Mouse (Mus musculus): ENCODE data around the gene Mettl11b. TPM values are rescaled to one million over a fixed set of nuclear protein-coding genes. Genes with fewer than 3 reads are reported as not detected.

Gene Mettl11b
- polyA plus RNA-seq, 1 experiment from 2014 or later, result not detected

DNA sequence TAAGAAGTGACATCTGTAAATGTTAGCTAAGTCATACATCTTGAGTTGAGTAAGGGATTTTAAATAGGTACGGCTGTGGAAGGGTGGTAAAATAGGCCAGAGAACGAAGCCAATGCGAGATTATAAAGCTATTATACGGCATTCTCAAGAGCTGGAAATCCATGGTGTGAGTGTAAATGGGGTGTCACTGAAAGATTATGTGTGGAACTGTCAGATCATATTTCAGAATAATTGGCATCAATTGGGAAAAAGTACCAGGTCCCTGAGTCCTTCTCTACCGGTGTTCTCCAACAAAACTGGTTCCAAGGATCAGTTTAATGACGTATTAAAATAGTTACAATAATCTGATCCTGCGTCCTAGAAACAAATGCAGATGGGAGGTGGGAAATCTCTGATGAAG is 24.5 kb downstream of the Mettl11b start:
- no peaks in the 10 kb centered on the region for H3K27me3 ChIP-seq (ENCODE audit: control insufficient read depth, insufficient read depth, low read length)
- WGBS, result 93% methylated on average over 7 of the region's 7 CpGs

DNA sequence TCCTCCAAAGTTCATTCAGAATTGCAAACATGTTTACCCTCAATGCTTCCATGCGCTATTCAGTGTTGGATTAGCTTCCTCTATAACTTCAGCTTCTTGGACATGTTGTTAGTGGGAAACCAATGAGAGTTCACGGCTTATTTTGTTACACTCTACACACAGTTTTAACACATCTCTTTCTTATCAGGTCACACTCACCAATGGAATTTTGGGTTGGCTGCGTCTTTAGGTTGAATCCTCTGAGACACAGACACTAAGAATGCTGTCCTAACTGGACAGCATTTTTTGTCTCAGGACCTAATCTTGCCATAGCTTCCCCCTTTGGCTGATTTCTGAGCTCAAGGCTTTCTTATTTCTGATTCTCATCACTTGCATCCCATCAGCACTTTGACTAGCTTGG is 25.3 kb downstream of the Mettl11b start:
- WGBS, result 90% methylated on average over 3 of the region's 3 CpGs
- Histone ChIP-seq H3K36me3 (ENCODE audit: control insufficient read depth, insufficient read depth, low read length) (no peaks in the 10 kb centered on the region), H3K4me1 (ENCODE audit: control insufficient read depth, insufficient read depth, low read length) (no peaks in the 10 kb centered on the region), H3K9me3 (ENCODE audit: control insufficient read depth, low read length) (no peaks in the 10 kb centered on the region), H3K27ac (ENCODE audit: low read depth, low read length) (no peak overlapping the region), H3K9ac (ENCODE audit: low read depth, low read length) (no peak overlapping the region), H3K27me3 (ENCODE audit: control insufficient read depth, insufficient read depth, low read length) (no peaks in the 10 kb centered on the region), H3K4me3 (ENCODE audit: low read length) (no peak overlapping the region), H3K4me2 (replicated peaks; ENCODE audit: low read depth, low read length) (no peak overlapping the region)
- ATAC-seq (ENCODE audit: low FRiP score, low TSS enrichment), result no peak

More for the DNA sequence above, 24.5 kb downstream of the Mettl11b start:
- no peak overlapping the region for H3K9ac ChIP-seq (ENCODE audit: low read depth, low read length)
- H3K27ac ChIP-seq (ENCODE audit: low read depth, low read length), result no peak overlapping the region
- H3K9me3 ChIP-seq (ENCODE audit: control insufficient read depth, low read length), result no peaks in the 10 kb centered on the region
- no peak overlapping the region for H3K4me2 ChIP-seq (replicated peaks; ENCODE audit: low read depth, low read length)
- ATAC-seq (ENCODE audit: low FRiP score, low TSS enrichment), result no peak
- H3K36me3 ChIP-seq (ENCODE audit: control insufficient read depth, insufficient read depth, low read length), result no peaks in the 10 kb centered on the region
- no peaks in the 10 kb centered on the region for H3K4me1 ChIP-seq (ENCODE audit: control insufficient read depth, insufficient read depth, low read length)
- no peak overlapping the region for H3K4me3 ChIP-seq (ENCODE audit: low read length)

DNA sequence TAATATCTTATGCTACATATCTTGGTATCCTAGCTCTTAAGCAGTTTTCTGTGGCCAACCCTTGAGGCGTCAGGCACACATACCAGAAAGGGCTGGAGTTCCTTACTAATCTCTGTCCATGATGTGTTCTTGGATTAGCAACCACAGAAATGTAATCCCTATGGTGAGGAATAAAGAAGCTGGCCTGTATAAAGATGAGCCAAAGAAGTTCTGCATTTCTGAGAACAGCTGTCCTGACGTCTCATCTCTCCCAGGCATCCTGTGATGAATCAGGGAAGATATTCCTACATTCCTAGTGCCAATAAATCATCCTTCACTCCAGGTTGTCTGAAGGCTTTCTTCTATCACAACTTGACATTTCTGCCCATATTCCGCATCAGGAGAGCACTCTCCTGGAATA is 33.2 kb downstream of the Mettl11b start:
- H3K9me3 ChIP-seq (ENCODE audit: control insufficient read depth, low read length), result no peaks in the 10 kb centered on the region
- H3K4me2 ChIP-seq (replicated peaks; ENCODE audit: low read depth, low read length), result no peak overlapping the region
- H3K9ac ChIP-seq (ENCODE audit: low read depth, low read length), result no peak overlapping the region
- no peaks in the 10 kb centered on the region for H3K4me1 ChIP-seq (ENCODE audit: control insufficient read depth, insufficient read depth, low read length)
- WGBS, result 91% methylated on average over 3 of the region's 3 CpGs
- no peak for ATAC-seq (ENCODE audit: low FRiP score, low TSS enrichment)
- H3K27me3 ChIP-seq (ENCODE audit: control insufficient read depth, insufficient read depth, low read length), result no peaks in the 10 kb centered on the region
- no peak overlapping the region for H3K27ac ChIP-seq (ENCODE audit: low read depth, low read length)
- H3K36me3 ChIP-seq (ENCODE audit: control insufficient read depth, insufficient read depth, low read length), result no peaks in the 10 kb centered on the region
- no peak overlapping the region for H3K4me3 ChIP-seq (ENCODE audit: low read length)

DNA sequence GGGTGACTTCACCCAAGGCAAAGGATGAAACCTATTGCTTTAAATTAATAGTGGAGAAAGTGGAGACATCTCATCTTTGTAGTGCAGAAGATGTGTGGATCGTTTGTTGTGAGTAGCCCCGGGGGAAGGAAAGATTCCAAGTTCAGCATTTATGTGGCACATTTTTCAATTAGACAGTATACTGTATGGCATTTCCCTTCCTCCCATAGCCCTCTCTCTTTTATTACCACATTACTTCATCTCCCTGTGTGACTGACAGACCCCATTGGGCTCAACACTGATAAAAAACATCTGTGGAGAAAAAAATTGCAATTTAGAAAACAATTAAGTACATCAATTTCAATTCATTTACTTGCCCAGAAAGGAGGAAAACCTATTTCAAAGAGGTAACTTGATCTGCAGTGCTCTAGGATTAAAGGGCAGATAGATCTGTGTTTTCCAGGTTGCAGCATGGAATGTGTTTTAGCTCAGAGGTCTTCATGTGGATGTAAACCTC is 42.0 kb downstream of the Mettl11b start:
- Histone ChIP-seq H3K36me3 (ENCODE audit: control insufficient read depth, insufficient read depth, low read length) (no peaks in the 10 kb centered on the region), H3K9me3 (ENCODE audit: control insufficient read depth, low read length) (no peaks in the 10 kb centered on the region), H3K4me2 (replicated peaks; ENCODE audit: low read depth, low read length) (no peak overlapping the region), H3K4me1 (ENCODE audit: control insufficient read depth, insufficient read depth, low read length) (0 out of 2 replicates have a peak, but pooled peaks cover 5% of the 10 kb centered on the region), H3K4me3 (ENCODE audit: low read length) (no peak overlapping the region), H3K27ac (ENCODE audit: low read depth, low read length) (no peak overlapping the region), H3K27me3 (ENCODE audit: control insufficient read depth, insufficient read depth, low read length) (no peaks in the 10 kb centered on the region), H3K9ac (ENCODE audit: low read depth, low read length) (no peak overlapping the region)
- WGBS, result 11% methylated on average over 2 of the region's 2 CpGs
- peak; percentile 68; the same call in 1 of the 2 replicates for ATAC-seq (ENCODE audit: low FRiP score, low TSS enrichment)

DNA sequence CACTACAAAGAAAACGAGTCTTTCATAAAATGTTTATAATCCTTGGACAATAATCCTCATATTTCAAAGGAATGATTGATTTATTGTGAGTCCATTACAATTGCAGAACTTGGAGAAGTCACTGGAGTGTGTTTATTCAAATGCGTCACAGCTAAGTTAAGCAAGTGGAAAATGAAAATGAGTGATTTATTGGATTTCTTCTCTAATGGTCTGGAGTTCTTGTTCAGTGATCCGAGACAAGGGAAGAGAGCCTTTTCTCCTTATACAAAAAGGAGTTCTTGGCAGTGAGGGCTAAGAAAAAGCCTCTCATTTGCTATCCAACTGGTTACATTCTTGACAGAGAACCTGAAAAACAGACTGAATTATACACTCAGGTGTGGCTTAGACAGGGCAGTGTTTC is 42.9 kb downstream of the Mettl11b start:
- no peak overlapping the region for H3K9ac ChIP-seq (ENCODE audit: low read depth, low read length)
- ATAC-seq (ENCODE audit: low FRiP score, low TSS enrichment), result no peak
- H3K36me3 ChIP-seq (ENCODE audit: control insufficient read depth, insufficient read depth, low read length), result no peaks in the 10 kb centered on the region
- no peak overlapping the region for H3K4me3 ChIP-seq (ENCODE audit: low read length)
- no peak overlapping the region for H3K27ac ChIP-seq (ENCODE audit: low read depth, low read length)
- no peaks in the 10 kb centered on the region for H3K27me3 ChIP-seq (ENCODE audit: control insufficient read depth, insufficient read depth, low read length)
- WGBS, result 32% methylated on average over 3 of the region's 3 CpGs
- 0 out of 2 replicates have a peak, but pooled peaks cover 5% of the 10 kb centered on the region for H3K4me1 ChIP-seq (ENCODE audit: control insufficient read depth, insufficient read depth, low read length)
- no peak overlapping the region for H3K4me2 ChIP-seq (replicated peaks; ENCODE audit: low read depth, low read length)
- H3K9me3 ChIP-seq (ENCODE audit: control insufficient read depth, low read length), result no peaks in the 10 kb centered on the region

DNA sequence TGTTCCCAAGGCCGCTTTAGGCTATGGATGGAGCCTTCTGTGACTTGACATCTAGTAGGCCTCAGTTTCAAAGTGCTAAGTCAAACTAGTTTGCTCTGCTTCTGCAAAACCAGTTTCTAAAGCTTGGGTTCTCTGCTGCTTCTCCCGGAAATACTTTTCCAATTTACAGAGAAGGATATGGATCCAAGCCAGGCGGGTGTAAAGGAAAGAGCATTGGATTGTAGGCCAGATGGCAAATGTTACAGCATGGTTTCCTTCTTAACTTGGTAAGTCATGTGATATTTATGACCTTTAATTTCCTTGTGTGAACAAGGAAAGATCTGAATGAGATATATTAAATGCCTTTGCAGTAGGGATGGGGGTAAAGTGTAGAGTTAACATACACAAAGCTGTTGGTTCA is 52.2 kb downstream of the Mettl11b start:
- no peak overlapping the region for H3K4me2 ChIP-seq (replicated peaks; ENCODE audit: low read depth, low read length)
- H3K36me3 ChIP-seq (ENCODE audit: control insufficient read depth, insufficient read depth, low read length), result no peaks in the 10 kb centered on the region
- H3K9me3 ChIP-seq (ENCODE audit: control insufficient read depth, low read length), result no peaks in the 10 kb centered on the region
- 80% methylated on average over 3 of the region's 3 CpGs for WGBS
- ATAC-seq (ENCODE audit: low FRiP score, low TSS enrichment), result no peak
- H3K27me3 ChIP-seq (ENCODE audit: control insufficient read depth, insufficient read depth, low read length), result no peaks in the 10 kb centered on the region
- no peak overlapping the region for H3K9ac ChIP-seq (ENCODE audit: low read depth, low read length)
- H3K27ac ChIP-seq (ENCODE audit: low read depth, low read length), result no peak overlapping the region
- H3K4me1 ChIP-seq (ENCODE audit: control insufficient read depth, insufficient read depth, low read length), result no peaks in the 10 kb centered on the region
- no peak overlapping the region for H3K4me3 ChIP-seq (ENCODE audit: low read length)

DNA sequence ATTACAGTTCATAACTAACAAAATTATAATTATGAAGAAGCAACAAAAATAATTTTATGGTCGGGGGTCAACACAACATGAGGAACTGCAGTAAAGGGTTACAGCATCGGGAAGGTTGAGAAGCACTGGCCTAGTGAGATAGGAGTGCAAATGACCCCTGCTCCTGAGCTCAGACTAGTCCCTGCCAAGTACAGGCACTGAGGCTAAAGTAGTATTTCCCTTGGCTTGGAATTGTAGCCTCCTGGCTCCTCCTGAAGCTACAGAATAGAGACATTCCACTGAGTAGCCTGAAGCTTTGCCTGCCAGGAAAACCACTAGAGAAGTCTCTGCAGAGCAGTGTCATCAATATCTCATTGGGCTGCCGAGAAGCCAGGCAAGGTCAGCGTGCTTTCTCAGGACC is 53.7 kb downstream of the Mettl11b start:
- no peak overlapping the region for H3K27ac ChIP-seq (ENCODE audit: low read depth, low read length)
- peak; percentile 58; the same call in 1 of the 2 replicates for ATAC-seq (ENCODE audit: low FRiP score, low TSS enrichment)
- 38% methylated on average over 4 of the region's 4 CpGs for WGBS

DNA sequence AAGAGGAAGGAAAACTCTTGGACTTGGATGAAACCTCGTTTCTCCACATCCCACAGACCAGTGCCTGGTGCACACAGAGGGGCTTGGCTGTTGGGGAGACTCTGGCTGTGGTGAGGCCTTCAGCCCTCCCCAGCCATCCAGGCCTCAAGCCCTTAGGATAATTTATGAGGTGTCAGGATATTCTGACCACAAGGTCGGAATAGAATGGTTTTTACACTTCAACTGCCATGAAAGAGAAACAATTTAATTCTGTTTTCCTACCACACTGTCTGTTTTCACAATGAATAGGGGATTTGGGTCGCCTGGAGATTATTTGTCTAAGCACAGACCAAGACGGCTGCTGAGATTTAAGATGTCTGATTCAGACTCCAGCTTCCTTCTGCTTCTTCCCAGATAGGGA is 54.3 kb downstream of the Mettl11b start:
- no peak overlapping the region for H3K27ac ChIP-seq (ENCODE audit: low read depth, low read length)
- H3K9me3 ChIP-seq (ENCODE audit: control insufficient read depth, low read length), result no peaks in the 10 kb centered on the region
- H3K9ac ChIP-seq (ENCODE audit: low read depth, low read length), result no peak overlapping the region
- H3K36me3 ChIP-seq (ENCODE audit: control insufficient read depth, insufficient read depth, low read length), result no peaks in the 10 kb centered on the region
- H3K27me3 ChIP-seq (ENCODE audit: control insufficient read depth, insufficient read depth, low read length), result no peaks in the 10 kb centered on the region
- WGBS, result 10% methylated on average over 4 of the region's 4 CpGs
- H3K4me1 ChIP-seq (ENCODE audit: control insufficient read depth, insufficient read depth, low read length), result no peaks in the 10 kb centered on the region
- H3K4me3 ChIP-seq (ENCODE audit: low read length), result no peak overlapping the region
- ATAC-seq (ENCODE audit: low FRiP score, low TSS enrichment), result peak; percentile 93
- no peak overlapping the region for H3K4me2 ChIP-seq (replicated peaks; ENCODE audit: low read depth, low read length)

More for the DNA sequence above, 53.7 kb downstream of the Mettl11b start:
- Histone ChIP-seq H3K27me3 (ENCODE audit: control insufficient read depth, insufficient read depth, low read length) (no peaks in the 10 kb centered on the region), H3K4me1 (ENCODE audit: control insufficient read depth, insufficient read depth, low read length) (no peaks in the 10 kb centered on the region), H3K9me3 (ENCODE audit: control insufficient read depth, low read length) (no peaks in the 10 kb centered on the region), H3K36me3 (ENCODE audit: control insufficient read depth, insufficient read depth, low read length) (no peaks in the 10 kb centered on the region), H3K9ac (ENCODE audit: low read depth, low read length) (no peak overlapping the region), H3K4me2 (replicated peaks; ENCODE audit: low read depth, low read length) (no peak overlapping the region), H3K4me3 (ENCODE audit: low read length) (no peak overlapping the region)

DNA sequence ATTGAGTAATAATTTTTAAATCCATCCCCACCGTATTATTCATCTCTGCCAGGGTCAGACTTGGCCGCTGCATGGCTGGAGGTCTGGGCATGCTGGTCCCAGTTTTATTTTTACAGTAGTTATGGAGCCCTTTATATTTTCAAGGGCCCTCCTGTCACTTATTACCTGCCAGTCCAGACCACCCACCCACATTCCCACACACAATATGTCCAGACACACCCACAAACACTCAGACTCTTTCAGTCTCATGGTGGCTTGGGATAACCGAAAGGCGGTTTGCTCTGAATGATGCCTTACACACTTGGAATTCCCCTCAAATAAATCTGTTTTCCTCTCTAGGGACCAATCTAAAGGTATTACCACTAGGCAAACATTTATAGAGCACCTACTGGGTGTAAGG is 55.1 kb downstream of the Mettl11b start:
- WGBS, result 67% methylated on average over 4 of the region's 4 CpGs
- Histone ChIP-seq H3K27me3 (ENCODE audit: control insufficient read depth, insufficient read depth, low read length) (no peaks in the 10 kb centered on the region), H3K36me3 (ENCODE audit: control insufficient read depth, insufficient read depth, low read length) (no peaks in the 10 kb centered on the region), H3K4me2 (replicated peaks; ENCODE audit: low read depth, low read length) (no peak overlapping the region), H3K9me3 (ENCODE audit: control insufficient read depth, low read length) (no peaks in the 10 kb centered on the region), H3K27ac (ENCODE audit: low read depth, low read length) (no peak overlapping the region), H3K9ac (ENCODE audit: low read depth, low read length) (no peak overlapping the region), H3K4me1 (ENCODE audit: control insufficient read depth, insufficient read depth, low read length) (no peaks in the 10 kb centered on the region), H3K4me3 (ENCODE audit: low read length) (no peak overlapping the region)
- ATAC-seq (ENCODE audit: low FRiP score, low TSS enrichment), result no peak

All from kidney, embryonic 14.5 days (tissue).